Mouse (Mus musculus) brain, embryonic 14.5 days (tissue): Measurements from ENCODE around the gene Ajap1. TPM values are rescaled to one million over a fixed set of nuclear protein-coding genes. Genes with fewer than 3 reads are reported as not detected.
A peak's percentile ranks its signal among the peaks of the same experiment; 100 is the strongest.

Source experiments
- DNase-seq: peaks from one replicate; pipeline ENCODE4 v3.0.0-alpha.2; 2011; ENCODE audit warnings: low read depth
- CTCF ChIP-seq: fragments of 200-500 bp; IDR thresholded peaks from 2 replicates; pipeline ENCODE4 v1.5.1; 2012; ENCODE audit warnings: inconsistent platforms, mild to moderate bottlenecking, moderate library complexity, borderline replicate concordance; ENCODE audit not compliant: insufficient read depth, insufficient read length; ENCODE audit errors: extremely low read depth
- POLR2A ChIP-seq: fragments of 200-500 bp; IDR thresholded peaks from 2 replicates; pipeline ENCODE4 v1.6.1; 2012; ENCODE audit warnings: mild to moderate bottlenecking, inconsistent platforms, borderline replicate concordance; ENCODE audit not compliant: poor library complexity, insufficient read depth, insufficient read length, severe bottlenecking; ENCODE audit errors: extremely low read depth
- polyA plus RNA-seq: library from polyadenylated mRNA; depleted of rRNA; stranded (reverse); fragments of >200 nt; gene quantifications from 2 replicates; pipeline ENCODE4 v1.2.3, GENCODE M21; 2012

Gene Ajap1
- polyA plus RNA-seq, 1 experiment, result 19.9 TPM

DNA sequence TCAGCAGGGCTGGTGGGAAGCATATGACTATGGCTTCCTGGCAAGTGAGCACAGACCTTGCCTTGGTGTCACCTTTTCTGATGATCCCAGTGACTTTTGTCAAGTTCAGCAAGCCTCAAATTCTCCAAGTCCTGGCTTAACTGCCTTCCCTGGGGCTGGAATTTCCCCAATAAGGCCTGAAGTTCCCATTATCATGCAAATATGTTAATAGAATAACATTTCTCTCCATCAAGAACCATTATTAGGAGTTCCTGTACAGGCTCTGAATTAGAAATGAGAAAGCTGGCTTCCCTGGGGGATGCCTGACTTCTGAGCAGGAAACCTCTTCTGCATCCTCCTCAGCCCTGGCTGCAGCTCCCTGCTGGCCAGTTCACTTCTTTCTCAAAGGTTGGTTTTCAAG is 141.7 kb downstream of the Ajap1 start:
- TF ChIP-seq POLR2A (no peak), CTCF (no peak)
- peak; percentile 43 for DNase-seq

DNA sequence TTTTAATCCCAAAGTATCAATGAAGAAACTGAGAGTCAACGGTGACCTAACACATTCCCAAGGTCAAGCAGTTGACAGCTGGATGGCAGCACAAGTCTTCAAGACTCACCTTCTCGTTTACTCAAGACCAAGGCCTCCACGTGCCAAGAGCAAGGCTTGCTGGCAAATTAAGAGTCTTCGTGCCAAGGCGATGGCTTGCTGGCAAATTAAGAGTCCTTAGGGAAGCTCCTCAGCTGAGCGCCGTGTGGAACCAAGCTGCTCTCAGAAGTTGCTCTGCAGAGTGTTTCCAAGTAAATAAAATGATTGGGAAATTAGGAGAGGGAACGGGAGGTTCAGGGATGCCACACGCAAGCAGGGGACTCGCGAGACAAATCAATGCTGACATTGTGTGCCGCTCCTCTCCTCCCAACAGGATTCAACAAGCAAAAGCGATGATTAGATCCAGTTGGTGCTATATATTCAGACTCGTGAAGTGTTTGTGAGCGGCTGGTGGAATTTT is 147.3 kb downstream of the Ajap1 start:
- TF ChIP-seq CTCF (no peak), POLR2A (no peak)
- DNase-seq, result peak; percentile 68

DNA sequence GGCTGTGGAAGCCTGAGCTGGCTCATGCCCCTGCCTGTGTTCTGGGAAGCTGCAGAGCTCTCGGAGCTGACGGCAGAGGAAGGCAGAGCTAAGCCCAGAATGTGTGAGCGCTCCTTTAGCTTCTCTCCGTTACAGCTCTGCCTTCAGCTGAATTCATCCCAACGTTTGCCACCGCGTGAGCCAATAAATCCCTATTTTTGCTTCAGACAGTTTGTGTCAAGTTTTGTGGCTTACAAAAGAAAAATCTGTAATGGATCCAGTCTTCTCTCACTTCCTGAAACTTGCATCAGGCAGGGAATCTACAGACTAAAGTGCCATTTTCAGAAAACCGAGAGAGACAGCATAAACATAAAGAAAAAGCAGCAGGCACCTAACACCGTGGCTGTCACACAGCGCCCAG is 154.8 kb downstream of the Ajap1 start:
- peak; percentile 24 for DNase-seq
- no peak for TF ChIP-seq CTCF
- no peak for TF ChIP-seq POLR2A
